Mouse (Mus musculus) gastrocnemius, adult 2 months (tissue): Measurements from ENCODE around the gene Gfi1. TPM values are rescaled to one million over a fixed set of nuclear protein-coding genes. Genes with fewer than 3 reads are reported as not detected.

Experiments
- DNase-seq: peaks from one replicate; pipeline ENCODE4 v3.0.0; 2022
- H3K27ac ChIP-seq: fragments of 200-600 bp; 2 replicates; pipeline ENCODE4 v1.8.1; 2022; ENCODE audit warnings: mild to moderate bottlenecking
- H3K4me3 ChIP-seq: fragments of 200-600 bp; 2 replicates; pipeline ENCODE4 v1.8.1; 2022; ENCODE audit warnings: mild to moderate bottlenecking, moderate library complexity
- CTCF ChIP-seq: fragments of 200-600 bp; IDR thresholded peaks from 2 replicates; pipeline ENCODE4 v1.8.1; 2022; ENCODE audit warnings: antibody characterized with exemption, mild to moderate bottlenecking, moderate library complexity
- intact Hi-C: fragments of 180-260 bp; cut with DNase I; formaldehyde crosslinking; loops from one replicate; pipeline ENCODE4 v1.15.1; 2025
- total RNA-seq, 2 experiments: library from RNA; stranded (reverse); gene quantifications; 2 replicates each; pipeline ENCODE4 v1.2.3; 2021

Gene Gfi1
- total RNA-seq, 2 experiments from 2014 or later, result not detected

DNA sequence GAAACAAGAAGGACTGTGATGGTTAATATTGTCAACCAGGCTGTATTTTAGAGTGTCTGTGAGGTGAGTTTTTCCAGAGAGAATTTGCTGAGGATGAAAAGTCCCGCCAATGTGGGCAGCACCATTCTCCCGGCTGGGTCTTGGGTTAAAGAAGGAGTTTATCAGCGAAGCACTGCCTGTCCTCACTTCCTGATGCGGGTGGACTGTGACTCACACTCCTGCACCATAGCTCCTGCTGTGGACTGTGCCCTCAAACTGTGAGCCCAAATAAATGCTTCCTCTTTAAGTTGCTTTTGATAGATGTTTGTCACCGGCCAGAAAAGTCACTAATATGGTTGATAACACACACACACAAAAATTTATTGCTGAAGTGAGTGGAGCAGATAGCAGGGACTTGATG is 10.3 kb upstream of the Gfi1 start:
- intact Hi-C loops, result no loop called here
- no peak for TF ChIP-seq CTCF
- no peak overlapping the region for H3K4me3 ChIP-seq
- no peak for DNase-seq
- H3K27ac ChIP-seq, result no peak overlapping the region

DNA sequence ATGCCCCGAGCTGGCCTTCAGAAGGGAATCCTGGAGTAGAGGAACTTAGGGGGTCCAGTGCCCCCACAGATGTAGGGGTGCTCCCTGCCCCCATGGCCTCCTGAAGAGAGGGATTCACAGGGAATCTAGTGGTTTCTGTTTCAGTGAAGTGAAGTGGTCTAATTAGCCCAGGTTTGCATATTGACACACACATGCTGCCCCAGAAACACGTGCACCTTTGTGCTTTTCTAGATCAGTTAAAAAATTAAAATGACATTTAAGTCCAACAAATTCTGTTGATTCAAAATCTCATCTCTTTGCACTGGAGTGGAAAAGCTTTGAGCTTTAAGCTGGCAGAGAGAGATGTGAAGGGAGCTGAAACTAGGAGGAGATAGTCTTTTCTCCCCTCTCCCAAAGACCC is 6.0 kb upstream of the Gfi1 start:
- TF ChIP-seq CTCF, result no peak
- intact Hi-C loops, result no loop called here
- DNase-seq, result no peak

DNA sequence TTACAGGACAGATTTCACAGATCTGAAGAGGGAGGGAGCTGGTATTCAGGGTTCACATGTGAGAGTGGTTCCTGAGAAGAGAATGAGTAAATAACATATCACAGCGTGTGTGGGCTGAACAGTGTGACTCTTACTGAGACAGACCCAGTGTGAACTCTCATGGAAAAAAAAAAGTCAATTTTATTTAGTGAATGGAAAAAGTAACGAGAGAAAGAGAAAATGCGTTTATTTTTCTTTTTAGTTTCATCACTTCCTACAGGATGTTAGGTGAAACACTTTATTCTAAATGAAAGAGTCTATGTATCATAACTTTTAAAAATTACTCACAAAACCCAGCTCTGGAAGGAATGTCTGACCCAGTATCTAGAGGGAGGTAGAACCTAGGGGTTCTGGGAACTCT is 5.6 kb upstream of the Gfi1 start:
- intact Hi-C loops, result no loop called here
- no peak for TF ChIP-seq CTCF
- Histone ChIP-seq H3K27ac (no peak overlapping the region), H3K4me3 (no peak overlapping the region)
- DNase-seq, result no peak

More for the DNA sequence above, 6.0 kb upstream of the Gfi1 start:
- H3K4me3 ChIP-seq, result no peak overlapping the region
- H3K27ac ChIP-seq, result no peak overlapping the region

DNA sequence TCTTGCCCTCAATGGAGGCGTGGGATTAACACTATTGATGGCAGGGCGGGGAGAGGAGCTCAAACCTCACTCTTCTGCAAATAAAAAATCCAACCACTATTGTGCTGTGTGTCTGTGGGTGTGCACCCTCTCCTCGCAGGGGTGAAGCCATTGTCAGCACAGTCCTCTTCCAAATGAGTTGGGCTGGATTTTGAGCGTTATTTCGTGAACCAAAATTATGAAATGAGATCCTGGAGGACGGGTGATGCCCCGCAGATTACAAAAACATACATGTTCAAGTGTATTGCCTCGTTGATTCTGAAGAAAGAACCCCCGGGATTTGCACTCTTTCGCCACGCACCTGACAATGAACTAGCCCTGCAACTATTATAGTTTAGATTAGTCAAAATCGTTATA is 1.2 kb upstream of the Gfi1 start:
- DNase-seq, result no peak

DNA sequence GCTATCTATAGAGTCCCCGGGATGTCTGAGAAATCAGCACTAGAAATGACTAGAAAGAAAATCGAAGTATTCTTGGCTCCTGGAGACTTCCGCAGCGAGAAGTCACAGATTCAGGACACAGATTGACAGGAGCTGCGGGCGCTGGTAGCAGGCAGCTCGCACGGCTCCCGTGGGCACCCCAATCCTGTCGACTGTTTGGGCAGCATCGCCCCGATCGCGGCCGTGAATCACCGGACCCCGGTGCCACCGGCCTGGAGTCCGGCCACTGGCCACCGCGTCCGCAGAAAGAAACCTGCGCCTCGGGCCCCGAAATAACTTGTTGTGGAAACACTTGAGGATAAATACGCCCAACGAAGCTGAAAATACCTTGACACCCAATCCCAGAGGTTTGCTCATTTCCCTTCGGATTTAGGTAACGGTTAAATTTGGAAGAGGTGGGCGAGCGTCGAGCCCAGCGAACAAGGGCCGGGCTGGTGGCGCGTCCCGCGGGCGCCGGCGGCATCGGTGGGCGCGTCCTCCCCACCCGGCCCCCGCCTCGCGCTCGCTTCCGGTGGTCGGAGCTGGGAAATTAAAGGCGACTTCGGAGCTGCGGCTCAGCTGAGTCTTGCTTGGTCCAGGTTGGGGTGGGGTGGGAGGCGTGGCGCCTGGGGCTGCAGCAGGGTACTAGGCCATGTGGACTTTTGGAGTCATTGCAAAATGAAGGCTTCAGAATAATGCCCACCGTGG is 608 bp upstream of the Gfi1 start:
- H3K27ac ChIP-seq, result no peak overlapping the region
- H3K4me3 ChIP-seq, result peak overlapping the region; percentile 68
- TF ChIP-seq CTCF, result no peak
- intact Hi-C loops, result no loop called here
- no peak for DNase-seq

More for the DNA sequence above, 1.2 kb upstream of the Gfi1 start:
- H3K27ac ChIP-seq, result no peak overlapping the region
- no peak for TF ChIP-seq CTCF
- intact Hi-C loops, result no loop called here
- H3K4me3 ChIP-seq, result peak overlapping the region; percentile 68

DNA sequence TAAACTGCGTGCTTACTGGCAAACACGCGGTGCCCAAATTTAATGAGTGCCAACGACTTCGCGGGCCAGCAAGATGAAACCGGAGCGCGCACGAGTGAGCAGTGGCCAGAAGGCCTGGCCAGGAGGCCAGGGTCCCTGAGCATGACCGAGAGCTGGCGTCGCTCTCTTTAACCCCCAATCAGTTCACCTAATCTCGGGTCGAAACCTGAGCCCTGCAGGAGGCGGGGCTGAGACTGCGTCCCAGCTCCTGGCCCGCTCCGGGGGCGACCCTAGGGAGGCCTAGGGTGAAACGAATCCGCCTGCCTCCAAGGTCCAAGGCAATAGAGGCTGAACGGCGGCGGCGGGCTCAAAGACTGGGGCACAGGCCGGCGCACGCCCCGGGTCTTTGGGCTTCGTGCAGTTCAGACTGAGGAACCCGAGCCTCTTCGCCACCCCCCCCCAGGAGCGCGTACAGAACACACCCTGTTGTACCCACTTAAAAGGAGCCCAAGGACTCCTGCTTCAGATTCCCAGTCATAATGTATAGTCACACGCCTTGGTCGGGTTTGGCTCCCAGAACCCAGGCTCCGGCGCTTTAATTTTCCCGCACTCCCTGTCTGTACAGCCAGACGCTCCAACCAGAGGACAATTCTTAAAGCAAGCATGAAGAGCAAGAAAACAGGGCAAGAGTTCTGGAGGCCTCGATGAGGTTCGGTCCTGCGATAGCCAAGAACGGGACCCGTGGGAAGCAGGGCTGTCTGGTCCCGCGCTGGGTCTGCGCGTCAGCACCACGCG is 988 bp downstream of the Gfi1 start:
- DNase-seq, result no peak
- Histone ChIP-seq H3K27ac (no peak overlapping the region), H3K4me3 (peak overlapping the region; percentile 68)
- intact Hi-C loops, result no loop called here
- TF ChIP-seq CTCF, result no peak

DNA sequence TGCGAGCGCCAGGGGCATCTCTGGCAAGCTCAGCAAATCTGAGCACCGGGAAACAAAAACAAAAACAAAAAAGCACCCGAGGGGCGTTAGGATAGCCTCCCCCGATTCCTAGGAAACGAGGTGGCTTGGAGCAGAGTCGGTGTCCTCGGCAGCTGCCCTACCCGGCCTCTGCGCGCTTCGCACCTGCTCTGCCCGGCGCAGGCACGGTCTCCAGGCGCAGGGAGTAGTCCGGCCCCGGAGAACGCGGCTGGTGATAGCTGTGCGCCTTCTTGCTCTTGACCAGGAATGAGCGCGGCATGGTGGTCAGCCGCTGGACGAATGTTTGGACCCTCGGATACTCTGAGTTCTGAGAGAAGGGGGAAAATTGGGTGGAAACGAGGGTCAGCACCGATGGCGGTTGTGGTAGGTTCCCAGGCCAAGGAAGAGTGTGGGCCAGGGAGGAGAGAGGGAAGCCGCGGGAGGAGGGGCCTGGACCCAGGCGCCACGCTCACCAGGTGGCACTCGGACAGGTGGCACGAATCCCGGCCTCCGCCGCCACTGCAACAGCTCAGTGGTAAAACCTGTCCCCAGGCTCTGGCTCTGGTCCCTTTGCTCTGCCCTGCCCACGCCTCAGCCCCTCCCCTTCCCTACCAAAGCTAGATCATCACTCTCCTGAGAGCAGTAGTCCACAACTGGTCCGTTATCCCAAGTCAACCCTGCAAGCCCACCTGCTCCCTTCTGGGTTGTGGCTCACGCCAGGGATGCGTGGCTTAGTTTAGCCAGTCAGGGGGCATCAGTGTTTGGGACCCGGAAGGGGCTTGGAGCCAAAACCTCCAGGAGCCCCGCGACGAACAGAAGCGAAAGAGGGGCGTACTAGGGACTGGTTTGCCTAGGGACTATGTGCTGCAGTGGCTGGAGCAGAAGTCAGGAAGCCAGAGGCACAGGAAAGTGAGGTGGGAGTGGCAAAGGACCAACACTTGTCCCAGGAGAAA is 2.0 kb downstream of the Gfi1 start:
- intact Hi-C loops, result no loop called here
- Histone ChIP-seq H3K27ac (no peak overlapping the region), H3K4me3 (peak overlapping the region; percentile 68)
- DNase-seq, result no peak
- no peak for TF ChIP-seq CTCF

DNA sequence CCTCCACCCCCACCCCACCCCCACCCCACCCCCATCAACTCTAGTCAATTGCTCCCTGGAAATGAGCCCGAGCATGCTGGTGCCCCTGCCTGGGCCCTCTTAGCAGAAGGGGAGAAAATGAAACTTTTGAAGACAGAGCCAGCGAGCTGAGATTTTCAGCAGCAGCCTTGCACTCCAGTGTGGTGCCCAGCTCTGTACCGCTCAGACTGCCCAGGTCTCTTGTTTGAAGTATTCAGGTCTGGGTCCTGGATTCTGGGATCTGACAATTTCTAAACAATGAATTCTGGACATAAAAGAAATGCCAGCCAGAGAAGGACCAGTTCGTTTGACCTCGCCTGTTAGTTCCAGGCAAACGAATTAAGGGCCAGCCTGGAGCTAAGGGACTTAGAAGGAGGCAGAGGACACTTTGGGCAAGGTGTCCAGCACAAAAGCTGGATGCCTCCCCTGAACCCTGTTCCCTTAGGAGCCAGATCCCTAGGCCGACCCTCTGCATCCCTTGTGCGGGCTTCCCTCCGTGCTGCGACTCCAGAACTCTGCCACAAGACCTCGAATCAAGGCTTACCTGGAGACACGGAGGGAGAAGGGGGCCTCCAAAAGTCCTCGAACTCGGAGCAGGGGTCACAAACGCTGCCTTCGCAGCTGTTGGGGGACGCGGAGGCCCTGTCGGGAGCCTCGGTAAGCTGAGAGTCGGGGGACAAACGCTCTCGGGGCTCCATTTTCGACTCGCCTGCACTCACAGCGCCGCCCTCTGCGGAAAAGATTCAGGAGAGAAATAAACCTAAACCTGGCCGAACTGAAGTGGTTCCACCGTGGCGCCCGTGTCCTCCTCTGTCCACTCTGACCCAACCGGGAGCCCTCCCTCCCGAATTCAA is 2.9 kb downstream of the Gfi1 start:
- intact Hi-C loops, result no loop called here
- Histone ChIP-seq H3K4me3 (peak overlapping the region; percentile 68), H3K27ac (no peak overlapping the region)
- no peak for TF ChIP-seq CTCF
- DNase-seq, result no peak

DNA sequence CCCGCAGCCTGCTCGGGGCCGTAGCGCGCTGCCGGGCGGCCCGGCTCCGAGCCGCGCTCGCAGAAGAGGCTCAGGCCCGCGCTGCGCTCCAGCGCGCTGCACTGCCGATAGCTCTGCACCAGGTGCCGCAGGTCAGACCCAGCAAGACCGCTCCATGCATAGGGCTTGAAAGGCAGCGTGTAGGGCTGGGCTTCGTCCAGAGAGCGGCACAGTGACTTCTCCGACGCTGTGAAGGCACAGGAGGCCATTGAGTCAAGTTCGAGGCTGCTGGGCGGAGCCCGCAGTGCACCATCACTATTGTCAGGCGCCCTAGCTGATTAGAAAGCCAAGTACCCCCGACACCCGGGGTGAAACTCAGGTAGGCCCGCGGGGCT is 4.2 kb downstream of the Gfi1 start:
- Histone ChIP-seq H3K4me3 (peak overlapping the region; percentile 40), H3K27ac (no peak overlapping the region)
- no peak for DNase-seq
- no peak for TF ChIP-seq CTCF
- intact Hi-C loops, result no loop called here

DNA sequence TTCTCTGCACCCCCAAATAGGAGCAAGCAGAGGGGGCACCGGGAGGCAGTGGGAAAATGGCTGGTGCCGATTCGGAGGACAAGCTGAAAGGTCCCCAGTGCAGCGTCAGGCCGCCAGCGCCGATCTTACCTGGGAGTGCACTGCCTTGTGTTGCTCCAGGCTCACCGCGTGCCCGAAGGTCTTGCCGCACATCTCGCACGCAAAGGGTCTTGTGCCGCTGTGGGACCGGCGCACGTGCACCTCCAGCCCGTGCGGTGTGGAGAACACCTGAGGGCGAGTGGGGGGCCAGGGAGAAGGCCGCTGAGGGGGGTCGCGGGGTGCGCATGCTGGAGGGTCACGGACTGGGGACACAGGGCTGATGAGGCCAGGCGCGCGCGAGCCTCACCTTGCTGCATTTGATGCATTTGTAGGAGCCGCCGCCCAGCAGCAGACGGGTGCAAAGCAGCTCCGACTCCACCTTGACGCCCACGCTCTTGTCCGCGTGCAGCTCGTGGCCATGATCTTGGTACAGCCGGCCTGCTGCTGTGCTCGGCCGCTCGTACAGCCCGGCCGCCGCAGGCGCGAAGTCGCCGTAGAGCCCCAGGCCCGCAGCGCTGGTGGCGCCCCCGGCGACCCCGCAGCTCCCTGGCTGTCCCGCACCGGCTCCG is 4.7 kb downstream of the Gfi1 start:
- DNase-seq, result no peak
- TF ChIP-seq CTCF, result no peak
- intact Hi-C loops, result no loop called here
- peak overlapping the region; percentile 40 for H3K4me3 ChIP-seq
- no peak overlapping the region for H3K27ac ChIP-seq

DNA sequence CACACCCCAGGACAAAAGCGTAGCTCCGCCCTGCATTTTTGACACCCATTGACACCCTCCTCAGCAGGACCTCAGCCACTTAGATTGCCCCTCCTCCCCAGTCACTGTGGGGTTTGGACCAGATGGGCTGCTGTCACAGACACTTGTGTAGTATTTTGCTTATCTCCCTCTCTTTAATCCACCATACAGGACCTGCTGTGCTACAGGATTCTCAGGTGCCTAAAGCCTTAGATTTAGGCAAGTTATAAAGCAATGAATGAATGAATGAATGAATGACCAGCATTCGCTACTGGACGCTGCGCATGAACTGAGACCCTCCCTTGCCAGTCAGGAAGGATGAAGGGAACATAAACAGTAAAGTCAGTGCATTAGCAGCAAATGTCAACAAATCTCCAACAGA is 5.3 kb downstream of the Gfi1 start:
- H3K4me3 ChIP-seq, result no peak overlapping the region
- no peak overlapping the region for H3K27ac ChIP-seq
- intact Hi-C loops, result no loop called here
- no peak for TF ChIP-seq CTCF
- DNase-seq, result no peak

DNA sequence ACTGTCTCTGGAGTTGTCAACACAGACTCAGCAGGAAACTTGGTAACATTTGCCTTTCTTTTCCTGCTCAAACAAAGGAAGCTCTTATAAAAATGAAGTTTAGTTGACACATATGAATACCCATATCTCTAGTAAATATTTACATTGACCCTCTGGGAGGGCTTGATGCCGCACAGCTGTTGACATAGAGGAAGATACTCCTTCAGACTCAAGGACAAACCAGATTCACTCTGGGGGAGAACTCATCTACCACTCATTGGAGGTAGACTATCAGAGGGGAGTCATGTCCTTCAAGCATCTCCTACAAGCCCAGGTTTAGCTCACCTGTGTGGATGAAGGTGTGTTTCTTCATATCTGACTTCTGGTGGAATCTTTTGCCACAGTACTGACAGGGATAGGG is 6.0 kb downstream of the Gfi1 start:
- intact Hi-C loops, result no loop called here
- no peak overlapping the region for H3K27ac ChIP-seq
- TF ChIP-seq CTCF, result no peak
- DNase-seq, result no peak
- no peak overlapping the region for H3K4me3 ChIP-seq
